Mouse (Mus musculus): ENCODE data around the gene Gm26938. TPM values are rescaled to one million over a fixed set of nuclear protein-coding genes. Genes with fewer than 3 reads are reported as not detected.
A peak's percentile ranks its signal among the peaks of the same experiment; 100 is the strongest.

Gm26938 gene
- polyA plus RNA-seq, 1 experiment from 2014 or later = not detected

DNA sequence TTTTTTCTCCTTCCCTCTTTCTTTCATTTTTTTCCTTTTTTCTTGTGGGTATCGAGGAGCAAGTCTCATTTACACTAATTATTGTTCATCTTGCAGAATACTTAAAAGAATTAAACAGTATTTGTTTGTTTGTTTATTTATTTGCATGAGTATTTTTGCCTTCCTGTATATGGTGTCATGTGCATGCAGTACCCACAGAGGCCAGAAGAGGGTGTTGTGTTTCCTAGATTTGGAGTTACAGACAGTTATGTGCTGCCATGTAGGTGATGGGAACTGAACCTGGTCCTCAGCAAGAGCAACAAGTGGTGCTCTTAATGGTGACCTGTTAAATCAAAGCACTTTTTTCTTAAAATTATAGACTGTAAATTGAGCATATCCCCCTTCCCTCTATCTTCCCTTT lies 1.4 kb upstream of the Gm26938 start:
- Histone ChIP-seq H3K27me3 (no peaks in the 10 kb centered on the region), H3K27ac (no peak overlapping the region), H3K9me3 (replicated peaks) (no peaks in the 10 kb centered on the region), H3K9ac (no peak overlapping the region), H3K4me3 (replicated peaks) (no peak overlapping the region), H3K4me1 (peaks cover 15% of the 10 kb centered on the region), H3K4me2 (no peak overlapping the region), H3K36me3 (peaks cover 22% of the 10 kb centered on the region)
- no peak for ATAC-seq (replicated peaks; ENCODE audit: low FRiP score)
- 88% methylated on average over 1 of the region's 1 CpGs for WGBS

DNA sequence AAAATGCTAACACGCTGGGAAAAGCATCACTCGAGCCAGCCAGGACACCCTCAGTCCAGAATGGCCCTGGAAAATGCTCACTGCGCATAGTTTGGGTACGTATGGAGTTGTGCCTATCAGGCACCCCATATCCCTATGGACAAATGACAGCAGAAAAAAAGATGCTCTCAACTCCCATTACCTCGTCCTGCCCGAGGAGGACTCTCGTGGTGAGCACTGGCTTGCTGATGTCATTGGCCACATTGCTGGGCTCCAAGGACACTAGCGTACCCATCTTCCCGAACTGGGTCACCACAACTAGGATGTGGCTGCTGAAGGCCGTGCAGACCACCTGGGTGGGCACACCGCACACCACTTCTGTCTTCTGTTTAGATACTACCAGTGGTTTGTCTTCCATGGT lies 260 bp downstream of the Gm26938 start:
- H3K27ac ChIP-seq = no peak overlapping the region
- peak overlapping the region; percentile 67 for H3K4me2 ChIP-seq
- ATAC-seq (replicated peaks; ENCODE audit: low FRiP score) = no peak
- H3K36me3 ChIP-seq = peaks cover 34% of the 10 kb centered on the region
- H3K27me3 ChIP-seq = no peaks in the 10 kb centered on the region
- H3K4me3 ChIP-seq (replicated peaks) = peak overlapping the region; percentile 93
- WGBS = 42% methylated on average over 11 of the region's 11 CpGs
- no peaks in the 10 kb centered on the region for H3K9me3 ChIP-seq (replicated peaks)
- H3K4me1 ChIP-seq = peaks cover 24% of the 10 kb centered on the region
- peak overlapping the region; percentile 81 for H3K9ac ChIP-seq

DNA sequence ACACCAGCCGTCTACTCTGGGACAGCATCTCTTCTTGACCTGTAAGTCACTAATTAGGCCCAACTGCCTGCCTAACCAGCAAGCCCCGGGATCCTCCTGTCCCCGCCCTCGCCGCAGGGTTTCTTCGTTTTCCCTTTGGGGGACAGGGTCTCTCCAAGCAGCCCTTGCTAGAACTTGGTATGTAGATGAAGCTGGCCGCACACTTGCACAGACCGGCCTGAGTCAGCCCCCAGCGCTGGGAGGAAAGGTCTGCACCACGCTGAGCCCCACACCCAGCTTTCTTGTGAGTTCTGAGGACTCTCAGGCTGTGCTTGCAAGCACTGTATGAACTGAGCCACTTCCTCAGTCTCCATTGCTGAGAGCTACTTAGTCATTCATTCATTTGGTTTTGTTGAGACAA lies 1.7 kb downstream of the Gm26938 start:
- peaks cover 24% of the 10 kb centered on the region for H3K4me1 ChIP-seq
- no peaks in the 10 kb centered on the region for H3K27me3 ChIP-seq
- no peaks in the 10 kb centered on the region for H3K9me3 ChIP-seq (replicated peaks)
- no peak overlapping the region for H3K4me3 ChIP-seq (replicated peaks)
- H3K4me2 ChIP-seq = no peak overlapping the region
- H3K27ac ChIP-seq = no peak overlapping the region
- H3K9ac ChIP-seq = no peak overlapping the region
- 94% methylated on average over 10 of the region's 10 CpGs for WGBS
- peaks cover 34% of the 10 kb centered on the region for H3K36me3 ChIP-seq
- ATAC-seq (replicated peaks; ENCODE audit: low FRiP score) = no peak

DNA sequence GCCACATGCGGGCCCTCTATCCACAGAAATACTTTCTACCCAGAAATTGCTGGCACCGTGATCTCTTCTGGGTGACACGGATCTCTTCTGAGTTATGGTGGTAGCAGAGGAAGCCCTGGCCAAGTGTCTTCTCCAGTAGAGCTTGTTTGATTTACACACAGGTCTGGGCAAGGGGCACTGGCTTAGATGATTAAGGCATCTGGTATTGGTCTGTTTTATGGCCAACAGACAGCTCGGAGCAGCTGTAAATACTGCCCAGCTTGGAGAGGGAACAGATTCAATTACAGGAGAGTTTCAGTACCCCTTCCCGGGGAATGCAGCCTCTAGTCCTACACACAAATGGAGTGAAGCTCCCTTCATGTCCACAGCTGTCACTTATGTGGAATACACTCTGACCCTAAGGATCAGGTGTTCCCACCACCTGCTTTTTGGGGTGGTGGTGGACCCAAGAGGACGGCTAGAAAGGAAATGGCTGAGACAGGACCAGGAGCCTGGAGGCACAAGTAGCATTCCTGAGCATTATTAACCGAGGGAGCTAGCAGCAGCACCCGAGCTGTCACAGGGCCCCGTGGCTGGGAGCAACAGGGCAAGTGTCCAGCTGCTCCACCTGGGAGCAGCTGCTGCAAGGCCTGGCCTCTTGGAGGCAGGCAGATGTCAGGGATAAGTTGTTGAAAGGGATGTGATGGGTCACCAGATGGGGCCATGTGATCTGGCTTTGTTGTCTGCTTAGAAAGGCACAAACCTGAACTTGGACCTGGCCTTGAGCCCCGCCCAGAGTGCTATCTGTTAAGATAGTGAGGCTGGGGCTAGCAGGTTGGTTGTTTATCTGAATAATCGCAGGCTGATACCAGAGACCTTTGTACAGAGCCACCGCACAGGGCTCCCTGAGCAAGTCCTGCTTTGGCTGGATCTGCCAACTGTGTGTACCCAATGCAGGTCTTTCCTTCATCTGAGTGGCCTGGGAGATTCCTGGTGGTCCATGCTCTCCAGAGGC lies 4.4 kb downstream of the Gm26938 start:
- H3K36me3 ChIP-seq = peaks cover 34% of the 10 kb centered on the region
- H3K27ac ChIP-seq = peak overlapping the region; percentile 70
- ATAC-seq (replicated peaks; ENCODE audit: low FRiP score) = 0 out of 2 replicates have a peak, but pooled peaks have one; percentile 54
- H3K9me3 ChIP-seq (replicated peaks) = no peaks in the 10 kb centered on the region
- no peaks in the 10 kb centered on the region for H3K27me3 ChIP-seq
- no peak overlapping the region for H3K4me3 ChIP-seq (replicated peaks)
- peaks cover 24% of the 10 kb centered on the region for H3K4me1 ChIP-seq
- no peak overlapping the region for H3K9ac ChIP-seq
- WGBS = 36% methylated on average over 12 of the region's 12 CpGs
- H3K4me2 ChIP-seq = 0 out of 2 replicates have a peak overlapping the region, but pooled peaks have one; percentile 6

DNA sequence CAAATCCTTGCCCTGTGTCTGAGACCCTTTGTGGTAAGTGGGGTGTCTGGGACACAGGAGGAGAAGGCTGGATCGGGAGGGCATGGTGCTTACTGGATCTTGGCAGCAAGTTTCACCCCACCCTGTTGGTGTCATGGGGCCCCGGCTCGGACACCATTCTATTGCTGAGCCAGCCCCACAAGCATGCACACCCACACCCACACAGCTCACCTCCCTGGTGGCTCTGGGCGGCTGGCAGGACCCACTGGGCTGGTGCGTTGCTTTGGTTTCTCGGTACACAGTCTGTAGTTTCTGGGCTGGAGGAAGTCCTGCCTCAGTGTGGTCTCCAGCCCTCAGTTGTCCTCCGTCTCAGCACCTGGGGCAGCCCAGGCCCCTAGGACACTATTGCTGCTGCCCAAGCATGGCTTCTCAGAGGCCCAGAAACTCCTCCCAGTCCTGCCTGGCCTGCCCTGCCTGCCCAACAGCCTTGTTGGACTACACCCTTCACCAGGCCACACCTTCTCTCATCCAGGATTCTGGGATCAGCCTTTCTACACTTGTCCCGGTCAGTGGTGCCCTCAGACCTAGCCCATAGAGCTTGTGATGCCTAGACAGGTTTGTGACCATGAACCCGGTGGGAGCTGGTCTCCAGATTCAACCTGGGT lies 6.5 kb downstream of the Gm26938 start, which contains the start of gene Tmem184a:
Gene Tmem184a, minus strand, starts transcription at position 380 of the 644 bp plus-strand sequence.
- Histone ChIP-seq H3K9me3 (replicated peaks) (no peaks in the 10 kb centered on the region), H3K4me3 (replicated peaks) (no peak within 1 kb of the TSS), H3K27ac (no peak within 1 kb of the TSS), H3K36me3 (peaks cover 33% of the 10 kb centered on the region), H3K4me1 (peaks cover 11% of the 10 kb centered on the region), H3K9ac (no peak within 1 kb of the TSS), H3K4me2 (no peak within 1 kb of the TSS), H3K27me3 (peaks cover 6% of the 10 kb centered on the region)
- no peak for ATAC-seq (replicated peaks; ENCODE audit: low FRiP score)
- WGBS = 91% methylated on average over 9 of the region's 9 CpGs

DNA sequence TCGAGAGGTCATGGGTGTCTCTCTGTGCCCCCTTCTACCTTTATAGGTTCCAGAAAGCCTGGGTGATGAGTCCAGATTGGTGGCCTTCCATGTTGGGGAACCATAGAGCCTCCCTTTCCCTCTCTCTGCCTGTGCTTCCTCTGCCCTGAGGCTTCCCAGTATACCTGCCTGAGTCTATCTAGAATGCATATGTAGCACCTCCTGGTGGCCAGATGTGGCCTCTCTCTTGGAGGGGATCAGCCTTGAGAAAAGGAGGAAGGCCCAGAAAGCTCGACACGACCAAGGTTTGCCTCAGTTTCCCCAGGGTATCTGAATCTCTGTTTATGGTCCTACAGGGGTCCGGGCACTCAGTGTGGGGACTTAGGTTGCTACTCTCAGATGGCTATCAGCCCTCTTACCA lies 7.4 kb downstream of the Gm26938 start:
- Histone ChIP-seq H3K4me2 (no peak overlapping the region), H3K36me3 (peaks cover 24% of the 10 kb centered on the region), H3K9ac (no peak overlapping the region), H3K27me3 (peaks cover 14% of the 10 kb centered on the region), H3K27ac (no peak overlapping the region), H3K4me3 (replicated peaks) (no peak overlapping the region), H3K9me3 (replicated peaks) (no peaks in the 10 kb centered on the region), H3K4me1 (peaks cover 15% of the 10 kb centered on the region)
- WGBS = 48% methylated on average over 4 of the region's 4 CpGs
- no peak for ATAC-seq (replicated peaks; ENCODE audit: low FRiP score)

DNA sequence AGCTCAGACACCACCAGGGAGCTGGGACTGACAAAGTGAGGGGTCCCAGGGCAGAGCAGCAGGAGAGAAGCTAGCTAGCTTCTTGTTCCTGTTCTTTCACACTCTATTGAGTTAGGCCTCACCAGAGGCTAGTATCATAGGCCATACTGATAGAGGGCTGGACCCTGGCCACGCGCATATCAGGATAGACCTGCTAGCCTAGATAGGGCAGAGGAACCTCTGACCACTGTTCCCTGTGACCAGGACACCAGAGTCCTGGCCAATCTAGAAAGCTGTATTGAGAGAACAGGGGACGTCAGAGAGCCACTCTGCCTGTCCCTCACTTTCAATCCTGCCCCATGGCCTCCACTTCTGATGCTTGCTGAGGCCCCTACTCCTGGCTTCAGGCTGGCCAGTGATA lies 8.2 kb downstream of the Gm26938 start:
- no peak for ATAC-seq (replicated peaks; ENCODE audit: low FRiP score)
- no peak overlapping the region for H3K27ac ChIP-seq
- H3K9ac ChIP-seq = no peak overlapping the region
- H3K4me2 ChIP-seq = no peak overlapping the region
- H3K27me3 ChIP-seq = peaks cover 15% of the 10 kb centered on the region
- peaks cover 17% of the 10 kb centered on the region for H3K36me3 ChIP-seq
- no peak overlapping the region for H3K4me3 ChIP-seq (replicated peaks)
- WGBS = 83% methylated on average over 3 of the region's 3 CpGs
- H3K4me1 ChIP-seq = peaks cover 15% of the 10 kb centered on the region
- no peaks in the 10 kb centered on the region for H3K9me3 ChIP-seq (replicated peaks)

DNA sequence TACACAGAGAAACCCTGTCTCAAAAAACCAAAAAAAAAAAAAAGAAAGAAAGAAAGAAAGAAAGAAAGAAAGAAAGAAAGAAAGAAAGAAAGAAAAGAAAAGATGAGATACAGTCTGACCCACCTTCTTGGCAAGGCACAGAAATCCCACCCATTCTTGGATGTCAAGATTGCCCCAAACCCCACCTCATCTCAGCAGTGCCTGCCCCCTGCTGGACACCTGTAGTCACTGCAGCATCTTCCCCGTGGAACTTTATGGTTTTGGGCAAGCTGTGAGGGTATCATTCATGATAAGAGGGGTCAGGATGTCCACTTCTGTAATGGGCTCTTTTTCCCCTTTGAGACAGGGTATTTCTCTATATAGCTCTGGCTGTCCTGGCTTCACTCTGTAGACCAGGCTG lies 8.9 kb downstream of the Gm26938 start:
- Histone ChIP-seq H3K4me3 (replicated peaks) (no peak overlapping the region), H3K4me2 (no peak overlapping the region), H3K27me3 (peaks cover 21% of the 10 kb centered on the region), H3K9me3 (replicated peaks) (no peaks in the 10 kb centered on the region), H3K36me3 (peaks cover 9% of the 10 kb centered on the region), H3K9ac (no peak overlapping the region), H3K4me1 (peaks cover 15% of the 10 kb centered on the region), H3K27ac (no peak overlapping the region)
- 7% methylated on average over 1 of the region's 1 CpGs for WGBS
- no peak for ATAC-seq (replicated peaks; ENCODE audit: low FRiP score)

DNA sequence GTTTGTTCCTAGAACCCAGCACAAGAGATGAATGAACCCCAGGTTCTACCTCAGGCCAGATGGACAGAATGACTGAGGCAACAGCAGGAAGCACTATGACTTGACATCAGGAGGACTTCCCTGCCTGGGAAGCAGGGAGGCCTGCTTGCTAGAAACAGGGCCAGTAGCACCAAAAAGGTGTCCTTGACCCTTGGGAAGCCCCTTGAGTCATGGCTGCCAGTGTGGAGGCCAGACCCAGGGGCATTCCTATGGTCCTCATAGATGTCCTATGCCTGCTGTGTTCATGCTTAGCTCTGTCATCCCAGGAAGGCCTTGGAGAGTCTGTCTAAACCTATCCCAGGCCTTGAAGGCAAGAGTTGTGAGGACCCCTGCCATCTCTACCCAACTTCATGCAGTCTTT lies 9.8 kb downstream of the Gm26938 start:
- Histone ChIP-seq H3K4me1 (peaks cover 13% of the 10 kb centered on the region), H3K9ac (no peak overlapping the region), H3K9me3 (replicated peaks) (no peaks in the 10 kb centered on the region), H3K27ac (no peak overlapping the region), H3K4me3 (replicated peaks) (no peak overlapping the region), H3K36me3 (peaks cover under 1% of the 10 kb centered on the region), H3K27me3 (peaks cover 21% of the 10 kb centered on the region), H3K4me2 (no peak overlapping the region)
- no peak for ATAC-seq (replicated peaks; ENCODE audit: low FRiP score)

DNA sequence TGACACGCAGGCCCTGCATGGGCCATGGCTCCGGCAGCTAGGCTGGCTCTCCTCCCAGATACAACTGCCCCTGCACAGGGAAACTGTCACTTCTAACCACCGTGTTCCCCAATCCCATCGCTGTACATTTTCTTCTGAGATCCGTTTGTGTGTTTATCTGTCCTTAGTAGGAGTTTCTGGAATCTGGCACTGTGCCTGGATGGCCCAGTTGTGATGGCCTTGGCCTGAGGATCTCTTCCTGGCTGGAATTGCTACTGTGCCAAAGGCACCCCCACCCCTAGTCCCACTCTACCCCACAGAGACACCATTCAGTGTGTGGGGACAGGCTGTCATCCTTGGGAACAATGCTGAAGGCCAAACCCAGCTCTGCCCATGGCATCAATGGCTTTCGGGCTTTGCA lies 10.2 kb downstream of the Gm26938 start:
- Histone ChIP-seq H3K4me2 (no peak overlapping the region), H3K9me3 (replicated peaks) (no peaks in the 10 kb centered on the region), H3K4me3 (replicated peaks) (no peak overlapping the region), H3K27ac (no peak overlapping the region), H3K27me3 (peaks cover 21% of the 10 kb centered on the region), H3K36me3 (no peaks in the 10 kb centered on the region), H3K4me1 (peaks cover 13% of the 10 kb centered on the region; the same call in 1 of the 2 replicates), H3K9ac (no peak overlapping the region)
- ATAC-seq (replicated peaks; ENCODE audit: low FRiP score) = no peak
- WGBS = 69% methylated on average over 6 of the region's 6 CpGs

DNA sequence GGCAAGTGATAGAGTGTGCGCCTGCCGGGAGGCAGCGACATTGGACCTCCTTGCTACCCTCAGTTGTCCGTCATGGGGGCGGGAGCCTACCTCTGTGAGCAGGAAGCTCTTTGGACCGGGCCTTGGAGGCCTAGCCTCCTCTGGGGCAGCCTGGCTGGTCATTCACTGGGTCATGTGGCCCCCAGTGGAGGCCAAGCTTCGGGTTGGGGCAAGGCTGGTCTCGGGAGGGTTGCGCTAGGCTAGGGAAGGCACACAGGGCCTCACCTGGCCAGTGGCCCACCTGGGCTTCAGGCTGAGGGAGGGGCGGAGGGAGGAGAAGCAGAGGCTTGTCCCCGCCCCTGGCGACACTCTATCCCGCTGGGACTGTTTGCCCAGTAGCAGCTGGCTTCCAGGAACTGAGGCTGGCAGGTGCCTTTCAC lies 12.2 kb downstream of the Gm26938 start:
- WGBS = 3% methylated on average over 13 of the region's 13 CpGs
- H3K9ac ChIP-seq = peak overlapping the region; percentile 38; the same call in 1 of the 2 replicates

DNA sequence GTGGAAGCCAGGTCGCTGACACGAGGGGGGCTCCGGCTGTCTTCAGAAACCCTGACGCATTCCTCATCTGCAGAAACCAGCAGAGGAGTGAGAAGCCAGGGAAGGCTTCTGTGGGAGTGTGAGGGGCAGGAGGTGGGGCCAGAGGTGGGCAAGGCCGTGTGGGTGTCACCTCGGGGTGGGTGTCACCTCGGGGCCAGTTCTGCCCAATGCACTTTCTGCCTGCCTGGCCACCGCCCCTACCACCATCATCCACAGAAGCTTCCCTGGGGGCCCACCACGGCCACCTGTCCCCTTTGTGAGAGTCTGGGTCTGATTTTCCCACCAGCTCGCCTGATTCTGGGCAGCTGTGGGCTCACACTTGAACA lies 13.1 kb downstream of the Gm26938 start:
- no peak overlapping the region for H3K9ac ChIP-seq
- H3K4me2 ChIP-seq = peak overlapping the region; percentile 52
- peaks cover 13% of the 10 kb centered on the region; the same call in 1 of the 2 replicates for H3K4me1 ChIP-seq
- H3K27me3 ChIP-seq = peaks cover 21% of the 10 kb centered on the region
- ATAC-seq (replicated peaks; ENCODE audit: low FRiP score) = no peak
- no peaks in the 10 kb centered on the region for H3K36me3 ChIP-seq
- no peak overlapping the region for H3K4me3 ChIP-seq (replicated peaks)
- no peaks in the 10 kb centered on the region for H3K9me3 ChIP-seq (replicated peaks)
- H3K27ac ChIP-seq = no peak overlapping the region
- 46% methylated on average over 10 of the region's 10 CpGs for WGBS

More for the DNA sequence above, 12.2 kb downstream of the Gm26938 start:
- peaks cover 21% of the 10 kb centered on the region for H3K27me3 ChIP-seq
- no peaks in the 10 kb centered on the region for H3K9me3 ChIP-seq (replicated peaks)
- peak; percentile 41 for ATAC-seq (replicated peaks; ENCODE audit: low FRiP score)
- peaks cover 13% of the 10 kb centered on the region; the same call in 1 of the 2 replicates for H3K4me1 ChIP-seq
- peak overlapping the region; percentile 34 for H3K4me3 ChIP-seq (replicated peaks)
- H3K36me3 ChIP-seq = no peaks in the 10 kb centered on the region
- H3K27ac ChIP-seq = peak overlapping the region; percentile 45; the same call in 1 of the 2 replicates
- peak overlapping the region; percentile 52 for H3K4me2 ChIP-seq

All from kidney, embryonic 15.5 days (tissue).